Mouse (Mus musculus) bone marrow, adult 2 months (tissue): ENCODE data around the gene Gm49405.

ENCODE experiments used
- CTCF ChIP-seq: fragments of 200-500 bp; IDR thresholded peaks from 2 replicates; pipeline ENCODE4 v1.5.1; 2011; ENCODE audit warnings: low read length, control low read depth; ENCODE audit not compliant: control insufficient read depth, insufficient read depth
- POLR2A ChIP-seq: fragments of 200-500 bp; IDR thresholded peaks from 2 replicates; pipeline ENCODE4 v1.6.1; 2011; ENCODE audit warnings: low read depth, mild to moderate bottlenecking, control low read depth, low read length, borderline replicate concordance; ENCODE audit not compliant: control insufficient read depth

GRCm38 (mm10) chr19:3995505-3995904 lies 4.9 kb upstream of the Gm49405 start:
- no peak for TF ChIP-seq CTCF
- no peak for TF ChIP-seq POLR2A
